Mouse (Mus musculus): ENCODE results near the gene Slc29a4.

GRCm38 (mm10) chr5:142650390-142650789, 41.9 kb upstream of the Slc29a4 start:
- no peak for TF ChIP-seq CTCF (IDR thresholded peaks at IDR 0.05; ENCODE audit: borderline replicate concordance, insufficient read depth, low read depth, low read length)
- no peak for TF ChIP-seq POLR2A (IDR thresholded peaks at IDR 0.05; ENCODE audit: borderline replicate concordance, insufficient read depth, low read length)
